Mouse (Mus musculus) monocyte, adult 5-6 weeks (primary cell): ENCODE results near the gene Eepd1. TPM values are rescaled to one million over a fixed set of nuclear protein-coding genes. Genes with fewer than 3 reads are reported as not detected.

ENCODE experiments used
- total RNA-seq: library from RNA; stranded (forward); fragments of 200-1000, 200-491, 200-594 nt; gene quantifications from 3 replicates; pipeline ENCODE4 v1.2.3, GENCODE M21; 2017

The Eepd1 gene
- total RNA-seq, 1 experiment from 2014 or later, result 9.4 TPM

Other genes with a start within 250 kb of the Eepd1 start
- gene Sept7, start 229.1 kb upstream of the Eepd1 start, total RNA-seq, result 444 to 467 TPM (median 446 TPM) in 3 replicates